Mouse (Mus musculus): ENCODE measurements at regions not wholly inside any gene's neighbourhood (a gene's known extent, or its start where the extent isn't known, plus 50 kb on each side); places are given as distances from the start of the nearest gene placed in this dataset.

GRCm38 (mm10) chr10:99390609-99391183, 127.7 kb downstream of the Dusp6 start:
- no peak for TF ChIP-seq POLR2A (IDR thresholded peaks at IDR 0.05; ENCODE audit: borderline replicate concordance, low read depth, low read length)
- no peak for TF ChIP-seq CTCF (IDR thresholded peaks at IDR 0.05; ENCODE audit: low read depth, low read length)

Measured in bone marrow macrophage, adult 2 months (primary cell).